Mouse (Mus musculus) cerebellum, postnatal 4 days (tissue): ENCODE measurements around the gene Reln.

ENCODE experiments used
- DNase-seq, 2 experiments: peaks; one replicate each; pipeline ENCODE4 v3.0.0; 2022; ENCODE audit warnings: low spot score in 2 of 2, mixed read lengths in 1 of 2

Gene Reln

GRCm38 (mm10) chr5:22224515-22224914, 120.0 kb downstream of the Reln start:
- DNase-seq = no peak

DNA sequence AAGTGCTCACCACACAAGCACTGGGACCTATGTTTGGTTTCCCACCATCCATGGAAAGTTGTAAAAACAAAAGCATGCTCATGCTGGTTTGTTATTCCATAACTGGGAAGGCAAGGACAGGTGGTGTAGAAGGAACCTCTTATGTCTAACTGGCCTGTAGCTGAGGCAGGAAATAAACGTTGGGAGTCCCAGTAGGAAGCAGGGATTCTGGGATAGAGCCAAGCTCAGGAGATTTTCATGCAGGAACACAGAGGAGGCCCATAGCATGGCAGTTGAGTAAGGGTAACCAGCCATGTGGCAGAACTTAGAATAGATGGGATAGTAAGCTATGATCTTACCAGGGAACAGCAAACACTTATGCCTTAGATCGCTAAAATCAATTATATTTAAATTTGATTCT, 120.6 kb downstream of the Reln start:
- DNase-seq = no peak

GRCm38 (mm10) chr5:22208311-22209021, 136.0 kb downstream of the Reln start:
- no peak for DNase-seq

- no peak for DNase-seq
These were observed 146.6 kb downstream of the Reln start for GRCm38 (mm10) chr5:22197926-22198325.

DNA sequence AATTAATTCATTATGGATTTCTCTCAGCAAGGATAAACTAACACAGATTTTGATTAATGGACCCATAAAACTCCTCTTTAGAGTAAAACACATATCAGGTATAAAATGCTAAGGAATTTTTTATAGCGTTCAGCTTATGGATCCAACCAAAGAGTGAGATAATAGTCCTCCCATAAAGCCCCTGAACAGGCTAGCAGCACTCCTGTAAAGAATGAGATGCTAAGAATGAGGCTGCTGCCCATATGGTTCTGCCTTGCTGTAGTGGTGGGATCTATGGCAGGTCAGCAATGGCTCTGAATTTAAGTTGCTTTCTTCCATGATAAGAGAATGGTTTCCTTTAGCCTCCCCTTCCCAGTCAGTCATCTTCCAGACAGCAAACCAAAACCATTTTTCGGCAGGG, 147.6 kb downstream of the Reln start:
- no peak for DNase-seq

DNA sequence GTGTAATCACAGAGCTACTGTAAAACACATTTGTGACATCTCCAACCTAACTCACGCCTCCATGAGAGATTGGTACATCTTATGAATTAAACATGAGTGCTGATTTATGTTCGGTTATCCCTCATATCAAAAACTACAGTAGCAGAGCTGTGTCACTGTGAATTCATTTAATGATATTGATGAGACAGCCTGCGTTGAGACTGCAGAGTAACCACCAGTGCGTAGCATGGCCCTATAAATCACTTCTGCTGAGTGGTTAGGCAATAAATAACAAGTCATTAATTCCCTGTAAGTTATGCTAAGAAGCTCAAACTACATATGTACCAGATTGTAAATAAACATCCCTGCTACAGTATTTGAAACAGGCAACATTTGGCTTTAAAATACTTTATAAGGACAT, 148.0 kb downstream of the Reln start:
- DNase-seq = no peak

DNA sequence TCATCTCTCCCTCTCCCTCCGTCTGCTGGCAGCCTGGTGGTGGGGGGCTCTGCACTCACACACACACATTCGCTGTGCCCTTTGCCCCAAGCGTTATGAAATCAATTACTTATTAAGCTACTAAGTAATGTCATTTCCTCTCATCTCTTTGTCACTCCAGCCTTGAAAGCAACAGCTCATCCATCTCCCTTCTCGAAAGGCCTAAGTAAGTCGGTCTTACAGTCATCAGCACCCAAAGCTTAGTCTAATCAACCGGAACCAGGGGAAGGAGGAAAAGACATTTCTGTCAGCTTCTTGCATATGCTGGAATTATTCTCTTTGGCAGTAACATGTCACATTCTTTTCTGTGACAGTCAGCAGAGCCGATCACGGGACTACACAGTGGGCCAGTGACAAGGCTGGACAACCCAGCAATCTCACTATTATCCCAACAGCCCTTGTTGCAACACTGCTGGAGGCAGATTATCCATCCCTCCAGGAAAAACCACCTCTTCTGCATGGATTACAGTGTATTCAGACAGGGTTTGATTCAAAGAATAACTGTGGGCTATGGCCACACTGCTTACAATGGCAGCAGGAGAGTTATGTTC, 149.1 kb downstream of the Reln start:
- DNase-seq = no peak

- no peak for DNase-seq
These were observed 152.7 kb downstream of the Reln start for GRCm38 (mm10) chr5:22191784-22192183.

DNA sequence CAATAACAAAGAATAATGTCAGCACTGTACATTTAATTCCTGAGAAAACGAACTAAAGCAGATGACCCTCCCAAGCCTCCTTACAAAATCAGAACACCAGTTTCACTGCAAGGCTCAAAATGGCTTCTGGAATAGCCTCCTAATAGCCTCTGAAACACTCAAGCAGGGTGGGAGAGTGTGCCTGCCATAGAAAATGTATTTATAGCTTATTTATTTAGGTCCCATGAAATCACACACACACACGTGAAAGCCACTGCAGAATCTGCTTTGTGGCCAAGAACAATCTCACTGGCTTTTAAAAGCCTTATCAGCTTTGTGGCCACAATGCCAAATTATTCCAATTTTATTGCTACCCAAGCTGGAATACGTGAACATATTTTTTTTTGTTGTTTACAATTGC, 154.2 kb downstream of the Reln start:
- DNase-seq = no peak

DNA sequence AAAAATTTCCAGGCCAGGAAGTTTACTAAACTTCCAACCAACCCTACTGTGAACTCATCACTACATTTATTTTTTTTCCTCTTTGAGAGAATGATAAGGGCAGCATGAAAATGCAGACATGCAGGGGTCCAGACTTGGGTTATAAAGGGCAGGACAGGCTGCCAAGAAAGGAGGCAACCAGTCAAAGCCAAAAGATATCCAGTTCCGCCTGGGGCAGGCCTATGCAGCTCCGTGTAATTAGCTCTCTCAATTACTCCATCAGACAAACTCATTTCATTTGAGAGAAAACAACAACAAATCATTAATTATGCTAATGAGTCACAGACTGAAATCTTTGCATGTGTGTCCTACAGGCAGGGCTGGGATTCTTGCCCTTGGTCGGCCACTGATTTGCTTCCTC, 156.9 kb downstream of the Reln start:
- DNase-seq = no peak

GRCm38 (mm10) chr5:22176480-22176879, 168.0 kb downstream of the Reln start:
- no peak for DNase-seq

- DNase-seq = no peak
These were observed 173.2 kb downstream of the Reln start for GRCm38 (mm10) chr5:22171336-22171735.

DNA sequence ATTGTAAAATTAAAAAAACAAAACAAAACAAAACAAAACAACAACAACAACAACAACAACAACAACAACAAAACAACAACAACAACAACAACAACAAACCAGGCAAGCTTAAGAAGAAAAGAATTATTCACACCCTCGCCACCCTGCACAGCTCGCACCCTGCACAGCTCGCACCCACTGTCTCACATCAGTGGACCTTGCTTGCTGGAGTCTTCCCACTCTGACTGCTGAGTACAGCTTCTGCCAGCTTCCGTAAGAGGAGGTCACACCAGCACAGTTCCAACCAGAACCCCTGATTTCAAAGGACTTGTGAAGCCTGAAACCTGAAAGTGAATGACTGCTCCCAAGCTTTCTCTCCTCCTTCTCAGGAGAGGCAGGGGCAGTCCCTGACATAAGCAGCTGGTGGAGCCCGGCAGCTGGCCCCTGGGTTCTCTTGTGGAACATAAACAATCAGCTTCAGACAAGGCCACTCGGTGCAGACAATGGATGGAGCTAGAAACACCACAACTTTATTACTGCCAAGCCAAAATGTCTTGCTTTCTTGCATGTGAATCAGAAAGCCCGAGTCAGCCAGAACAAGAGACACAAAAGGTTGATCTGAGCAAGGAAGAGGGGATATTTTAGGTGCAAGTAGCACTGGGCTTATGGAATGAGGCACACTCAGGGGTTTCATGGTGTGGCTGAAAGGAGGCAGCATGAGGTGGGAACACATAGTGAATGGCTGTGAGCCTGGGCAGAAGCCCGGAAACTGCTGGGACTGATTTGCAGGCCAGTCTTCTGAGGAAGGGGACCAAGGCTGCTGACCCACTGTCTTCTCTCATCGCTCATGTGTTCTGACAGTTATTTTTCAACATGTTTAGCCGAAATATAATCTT, 180.2 kb downstream of the Reln start:
- peak in 1 of 2 experiments; percentile 16 for DNase-seq

DNA sequence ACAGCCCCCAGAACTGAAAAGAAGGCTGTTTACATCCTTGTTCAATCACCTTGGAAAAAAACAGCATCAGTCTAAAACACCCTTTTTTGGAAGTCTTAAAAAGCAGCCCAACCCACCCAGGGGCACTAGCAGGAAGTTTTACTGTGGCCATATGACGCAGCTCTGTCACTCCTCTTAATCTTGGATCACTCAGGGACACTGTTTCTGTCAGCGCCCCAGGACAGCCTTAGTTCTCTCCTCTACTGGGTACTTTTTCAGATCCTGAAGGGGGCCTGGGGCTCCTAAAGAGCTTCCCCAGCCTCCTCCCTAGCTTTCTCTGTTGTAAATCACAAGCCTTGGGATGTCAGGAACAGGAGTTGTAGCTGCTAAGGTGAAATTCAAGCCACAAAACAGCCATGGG, 183.6 kb downstream of the Reln start:
- no peak for DNase-seq

- DNase-seq = no peak
These were observed 185.7 kb downstream of the Reln start for GRCm38 (mm10) chr5:22158754-22159153.

- peak in 1 of 2 experiments; percentile 46 for DNase-seq
These were observed 190.9 kb downstream of the Reln start for GRCm38 (mm10) chr5:22153601-22154000.

GRCm38 (mm10) chr5:22141821-22142220, 202.7 kb downstream of the Reln start:
- DNase-seq = no peak

GRCm38 (mm10) chr5:22139015-22139414, 205.5 kb downstream of the Reln start:
- no peak for DNase-seq

DNA sequence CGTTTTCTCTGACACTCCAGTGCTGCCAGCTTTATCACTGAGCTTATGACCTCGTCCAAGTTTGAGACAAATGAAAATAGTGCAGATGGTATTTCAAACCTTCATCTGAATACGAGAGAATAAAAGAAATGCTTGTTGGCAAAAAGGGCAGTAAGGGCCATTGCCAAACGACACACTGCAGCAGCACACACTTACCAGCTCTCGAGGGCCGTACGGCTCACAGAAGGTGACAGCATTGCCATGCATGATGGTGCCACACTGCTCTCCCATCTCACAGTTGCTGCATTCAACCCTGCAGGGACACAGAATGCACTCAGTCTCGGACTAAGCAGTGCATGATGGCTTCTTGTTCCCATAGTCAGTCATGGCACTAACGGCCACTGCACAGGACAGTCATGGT, 210.1 kb downstream of the Reln start:
- no peak for DNase-seq

DNA sequence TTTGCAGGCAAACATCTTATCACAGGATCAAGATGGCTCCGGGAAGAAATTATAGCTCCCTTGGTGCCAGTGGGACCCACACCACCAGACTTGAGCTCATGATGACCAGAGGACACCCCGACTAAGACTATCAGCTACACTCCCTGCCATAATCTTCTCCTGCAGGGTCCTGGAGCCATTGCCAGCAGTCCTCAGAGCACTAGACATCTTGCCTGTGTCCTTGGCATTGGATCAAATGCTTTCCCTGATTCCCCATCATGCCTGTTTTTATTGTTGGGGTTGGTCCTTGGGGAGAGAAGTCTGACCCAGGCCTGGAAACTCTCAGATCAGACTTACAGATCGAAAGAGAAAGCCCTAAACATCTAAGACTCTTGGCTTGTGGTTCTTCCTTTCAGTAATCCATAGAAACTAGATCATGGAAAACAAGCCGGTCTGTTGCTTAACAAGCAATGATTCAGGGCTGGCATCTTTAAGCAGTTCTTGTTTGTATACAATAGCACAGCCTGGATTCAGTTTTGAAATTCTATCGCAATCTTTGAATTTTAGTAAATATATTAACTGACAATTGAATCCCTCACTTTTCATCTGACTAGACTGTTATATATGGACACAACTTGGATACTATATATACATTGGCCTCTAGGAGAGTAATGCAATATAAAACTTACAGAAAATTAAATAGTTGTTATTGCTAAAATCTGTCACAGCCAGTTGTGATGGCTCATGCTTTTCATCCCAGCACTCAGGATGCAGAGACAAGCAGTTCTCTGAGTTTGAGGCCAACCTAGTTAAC, 212.6 kb downstream of the Reln start:
- peak in 1 of 2 experiments; percentile 24 for DNase-seq

DNA sequence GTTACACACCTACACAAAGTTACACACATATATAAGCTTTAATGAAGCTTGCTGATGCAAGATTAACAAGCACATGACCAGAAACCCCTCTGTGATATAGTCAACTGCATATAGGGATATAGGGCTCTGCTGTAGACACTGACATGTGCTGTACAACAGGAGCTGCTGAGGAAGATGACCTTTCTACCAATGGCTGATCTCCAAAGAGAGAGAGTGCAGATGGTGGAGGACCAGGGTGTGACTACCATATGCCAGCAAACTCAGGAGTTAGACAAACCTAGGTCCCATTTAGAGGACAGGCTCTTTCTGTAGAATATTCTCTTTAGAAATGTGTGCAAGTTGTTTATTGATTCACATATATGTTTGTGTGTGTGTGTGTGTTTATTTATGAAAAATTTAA, 216.9 kb downstream of the Reln start:
- no peak for DNase-seq

GRCm38 (mm10) chr5:22119296-22119695, 225.2 kb downstream of the Reln start:
- DNase-seq = no peak
